Mouse (Mus musculus) G1E (cell line): ENCODE measurements around the gene Tsks.

ENCODE experiments used
- CTCF ChIP-seq: IDR thresholded peaks from 2 replicates; pipeline ENCODE4 v1.5.1; 2012; ENCODE audit warnings: low read depth, low read length, inconsistent platforms, mixed read lengths
- GATA1 ChIP-seq: IDR thresholded peaks from 2 replicates; pipeline ENCODE4 v1.6.1; 2012; ENCODE audit warnings: borderline replicate concordance, low read length, inconsistent platforms, mixed read lengths
- GATA2 ChIP-seq: IDR thresholded peaks from 2 replicates; pipeline ENCODE4 v1.6.1; 2012; ENCODE audit warnings: low read depth, low read length, inconsistent platforms, borderline replicate concordance

DNA sequence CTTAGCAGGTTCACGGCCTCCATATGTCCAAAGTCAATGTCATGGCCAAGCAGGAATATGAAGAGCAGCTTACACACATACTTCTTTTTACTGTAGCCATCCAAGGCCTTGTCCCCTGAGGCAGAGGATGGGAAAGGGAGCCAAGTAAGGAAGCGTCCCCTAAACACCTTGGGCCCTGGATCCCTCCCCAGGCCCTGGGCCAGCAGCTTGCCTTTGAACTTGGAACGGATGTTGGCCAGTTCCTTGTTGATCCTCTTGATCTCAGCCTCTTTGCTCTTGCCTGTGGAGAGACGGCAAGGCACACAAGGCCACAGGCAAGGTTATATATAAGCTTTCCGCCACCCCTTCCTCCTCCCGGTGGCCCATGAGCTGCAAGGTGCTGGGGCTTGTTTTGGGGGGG, 26.8 kb upstream of the Tsks start:
- no peak for TF ChIP-seq CTCF
- TF ChIP-seq GATA1 = no peak
- TF ChIP-seq GATA2 = no peak
